Mouse (Mus musculus) liver, adult 10 weeks (tissue): ENCODE data around the gene Tmem220. TPM values are rescaled to one million over a fixed set of nuclear protein-coding genes. Genes with fewer than 3 reads are reported as not detected.

Experiments
- polyA plus RNA-seq: library from polyadenylated mRNA; stranded (reverse); fragments of 350-450 nt; fragmentation: Illumina TruSeq; extraction: RNeasy Lipid Tissue Mini Kit (QIAGEN cat#74804); gene quantifications from one replicate; pipeline ENCODE4 v1.2.3, GENCODE M21; 2014; ENCODE audit warnings: low read depth, low replicate concordance

Tmem220 gene
- polyA plus RNA-seq, result 36.7 TPM

DNA sequence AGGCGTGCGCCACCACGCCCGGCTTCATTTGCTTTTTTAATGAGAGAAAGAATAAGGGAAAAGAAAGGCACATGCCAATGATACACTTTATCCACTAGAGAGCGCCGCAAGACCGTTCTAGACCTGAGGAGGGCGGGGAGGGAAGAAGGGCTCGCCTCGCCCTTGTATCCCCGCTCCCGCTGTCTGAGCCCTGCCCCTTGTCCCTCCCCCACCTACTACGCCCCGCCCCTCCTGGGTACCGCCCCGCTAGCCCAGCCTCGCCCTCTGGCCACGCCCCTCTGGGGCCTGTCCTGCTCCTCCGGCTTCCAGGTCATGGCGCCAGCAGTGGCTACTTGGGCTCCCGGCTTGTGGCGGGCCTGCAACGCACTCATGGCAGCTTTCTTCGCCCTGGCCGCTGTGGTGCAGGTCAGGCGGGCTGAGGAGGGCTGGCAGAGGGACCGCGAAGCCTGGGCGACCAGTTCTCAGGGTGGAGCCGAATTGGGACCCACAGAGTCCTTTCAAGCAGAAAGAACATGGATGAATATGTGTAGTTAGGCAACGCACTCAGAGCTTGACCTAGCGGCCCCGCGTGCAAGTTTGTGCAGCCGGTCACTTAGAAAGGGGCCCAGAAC lies at the start of gene Tmem220:
Gene Tmem220 (plus strand): TSS at position 288 of the 611 bp plus-strand sequence.

DNA sequence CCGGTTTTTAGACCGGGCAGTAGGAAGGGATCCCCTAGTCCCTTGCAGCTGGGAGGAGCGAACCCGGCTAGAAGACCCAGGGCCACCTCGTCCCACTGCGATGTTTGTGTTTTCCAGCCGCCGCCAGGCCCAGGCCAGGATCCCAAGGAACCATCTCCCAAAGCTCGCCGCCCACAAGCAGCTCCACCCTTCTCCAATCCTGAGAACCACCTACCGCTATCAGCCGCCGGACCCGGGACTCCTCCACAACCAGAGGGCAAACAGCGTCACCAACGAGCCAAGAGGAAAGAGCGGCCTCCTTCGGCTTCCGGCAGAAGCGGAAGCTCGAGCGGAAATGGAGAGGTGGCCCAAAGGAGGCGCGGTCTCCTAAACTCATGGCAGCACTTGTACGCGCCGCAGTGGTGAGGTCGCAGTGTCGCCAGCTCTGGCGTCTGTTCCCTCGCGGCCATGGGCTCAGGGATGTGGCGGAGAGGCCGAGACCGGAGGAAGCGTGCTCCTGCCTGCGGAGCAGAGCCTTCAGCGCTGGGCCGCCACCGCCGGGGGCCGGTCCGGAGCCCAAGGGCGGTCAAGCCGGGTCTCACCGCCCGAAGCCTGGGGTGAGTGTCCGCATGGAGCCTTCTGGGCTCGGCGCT lies 27.5 kb downstream of the Tmem220 start, which contains the start of the genes Adprm and Sco1:
Gene Adprm (minus strand): TSS at position 274 of the 632 bp plus-strand sequence.
Gene Sco1 (plus strand): TSS at position 350 of the 632 bp plus-strand sequence.

DNA sequence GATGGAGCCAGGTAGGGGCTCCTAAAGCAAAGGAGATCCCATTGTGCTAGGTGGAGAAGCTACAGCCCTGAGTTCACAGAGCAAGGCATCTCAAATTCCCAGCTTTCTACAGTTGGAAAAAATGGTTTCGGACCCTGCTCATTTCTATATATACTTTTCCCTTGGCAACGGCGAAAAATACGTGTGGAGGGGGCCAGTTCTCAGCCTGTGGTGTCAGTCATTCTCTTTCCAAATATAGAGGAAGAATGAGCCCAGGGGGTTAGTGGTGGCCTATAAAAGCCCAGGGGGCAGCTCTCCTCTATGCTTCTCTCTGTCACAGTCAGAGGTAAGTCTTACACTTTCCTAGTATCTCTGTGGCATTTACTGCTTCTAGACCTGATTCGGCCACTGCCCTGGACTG lies 53.0 kb downstream of the Tmem220 start, which contains the start of gene Myh3:
Gene Myh3 (plus strand): TSS at position 301 of the 400 bp plus-strand sequence.

Other genes with a start within 250 kb of the Tmem220 start
- not detected for gene Pirt, start 113.2 kb upstream of the Tmem220 start, polyA plus RNA-seq
- not detected for gene Tmem238l, start 68.5 kb upstream of the Tmem220 start, polyA plus RNA-seq
- gene Adprm, start 27.4 kb downstream of the Tmem220 start, polyA plus RNA-seq, result 50.1 TPM
- gene Sco1, start 27.5 kb downstream of the Tmem220 start, polyA plus RNA-seq, result 15.9 TPM
- gene Myh3, start 53.1 kb downstream of the Tmem220 start, polyA plus RNA-seq, result not detected
- not detected for gene Myh2, start 145.9 kb downstream of the Tmem220 start, polyA plus RNA-seq
- 0.08 TPM for gene Myh1, start 174.9 kb downstream of the Tmem220 start, polyA plus RNA-seq
- gene Myh4, start 212.9 kb downstream of the Tmem220 start, polyA plus RNA-seq, result not detected